Mouse (Mus musculus): ENCODE data around the gene Gm4707. TPM values are rescaled to one million over a fixed set of nuclear protein-coding genes. Genes with fewer than 3 reads are reported as not detected.
"Not testable (repeated sequence)": the region's sequence is repeated elsewhere in the genome, so short reads cannot be mapped to it uniquely, and the experiment has no call there.

Gene Gm4707
- polyA plus RNA-seq, 1 experiment from 2014 or later: 4.3 TPM

GRCm38 (mm10) chr17:71476346-71477020 is 16.8 kb upstream of the Gm4707 start:
- Histone ChIP-seq H3K4me1 (replicated peaks) (peaks cover 31% of the 10 kb centered on the region), H3K27ac (peak overlapping the region; percentile 99), H3K4me3 (replicated peaks) (peak overlapping the region; percentile 93), H3K4me2 (replicated peaks) (peak overlapping the region; percentile 92), H3K9me3 (no peaks in the 10 kb centered on the region), H3K27me3 (no peaks in the 10 kb centered on the region), H3K36me3 (no peaks in the 10 kb centered on the region), H3K9ac (replicated peaks) (peak overlapping the region; percentile 94)
- WGBS: 87% methylated on average over 7 of the region's 7 CpGs
- ATAC-seq: no peak

GRCm38 (mm10) chr17:71475705-71476089 is 16.0 kb upstream of the Gm4707 start:
- Histone ChIP-seq H3K4me1 (replicated peaks) (peaks cover 32% of the 10 kb centered on the region), H3K27me3 (no peaks in the 10 kb centered on the region), H3K4me3 (replicated peaks) (peak overlapping the region; percentile 93), H3K9me3 (no peaks in the 10 kb centered on the region), H3K9ac (replicated peaks) (peak overlapping the region; percentile 94), H3K36me3 (no peaks in the 10 kb centered on the region), H3K27ac (peak overlapping the region; percentile 99), H3K4me2 (replicated peaks) (peak overlapping the region; percentile 92)
- under 1% methylated on average over 31 of the region's 31 CpGs for WGBS
- ATAC-seq: no peak

GRCm38 (mm10) chr17:71474762-71475704 is 15.3 kb upstream of the Gm4707 start, which contains the start of gene Smchd1:
Gene Smchd1, minus strand, starts transcription at chr17:71475343.
- Histone ChIP-seq H3K27ac (peak within 1 kb of the TSS; percentile 99), H3K4me3 (replicated peaks) (peak within 1 kb of the TSS; percentile 93), H3K9me3 (no peaks in the 10 kb centered on the region), H3K27me3 (no peaks in the 10 kb centered on the region), H3K9ac (replicated peaks) (peak within 1 kb of the TSS; percentile 94), H3K36me3 (no peaks in the 10 kb centered on the region), H3K4me1 (replicated peaks) (peaks cover 37% of the 10 kb centered on the region), H3K4me2 (replicated peaks) (peak within 1 kb of the TSS; percentile 92)
- peak; percentile 97 for ATAC-seq
- under 1% methylated on average over 101 of the region's 109 CpGs for WGBS

GRCm38 (mm10) chr17:71474128-71474527 is 14.4 kb upstream of the Gm4707 start:
- WGBS: 13% methylated on average over 8 of the region's 8 CpGs
- Histone ChIP-seq H3K9ac (replicated peaks) (peak overlapping the region; percentile 94), H3K4me1 (replicated peaks) (peaks cover 37% of the 10 kb centered on the region), H3K36me3 (no peaks in the 10 kb centered on the region), H3K4me3 (replicated peaks) (peak overlapping the region; percentile 93), H3K4me2 (replicated peaks) (peak overlapping the region; percentile 92), H3K9me3 (no peaks in the 10 kb centered on the region), H3K27me3 (no peaks in the 10 kb centered on the region), H3K27ac (no peak overlapping the region)
- no peak for ATAC-seq

GRCm38 (mm10) chr17:71471261-71471660 is 11.5 kb upstream of the Gm4707 start:
- Histone ChIP-seq H3K27me3 (no peaks in the 10 kb centered on the region), H3K4me3 (replicated peaks) (no peak overlapping the region), H3K4me1 (replicated peaks) (peaks cover 34% of the 10 kb centered on the region), H3K27ac (no peak overlapping the region), H3K9ac (replicated peaks) (no peak overlapping the region), H3K36me3 (no peaks in the 10 kb centered on the region), H3K4me2 (replicated peaks) (no peak overlapping the region), H3K9me3 (no peaks in the 10 kb centered on the region)
- ATAC-seq: no peak
- whole genome bisulfite sequencing: 79% methylated on average over 2 of the region's 2 CpGs

- H3K27ac ChIP-seq: no peak overlapping the region
Observed at GRCm38 (mm10) chr17:71460312-71460711, 594 bp upstream of the Gm4707 start.

GRCm38 (mm10) chr17:71457361-71457760 is 2.4 kb downstream of the Gm4707 start:
- ATAC-seq; H3K9me3 ChIP-seq; H3K4me1 ChIP-seq (replicated peaks); H3K27me3 ChIP-seq; H3K27ac ChIP-seq; H3K4me3 ChIP-seq (replicated peaks); H3K9ac ChIP-seq (replicated peaks); H3K4me2 ChIP-seq (replicated peaks): not testable (repeated sequence)
- peaks cover 38% of the 10 kb centered on the region for H3K36me3 ChIP-seq
- WGBS: 93% methylated on average over 6 of the region's 6 CpGs

More at GRCm38 (mm10) chr17:71460312-71460711, 594 bp upstream of the Gm4707 start:
- ATAC-seq: no peak
- Histone ChIP-seq H3K9me3 (no peaks in the 10 kb centered on the region), H3K36me3 (peaks cover 34% of the 10 kb centered on the region), H3K4me3 (replicated peaks) (no peak overlapping the region), H3K27me3 (no peaks in the 10 kb centered on the region), H3K4me2 (replicated peaks) (no peak overlapping the region), H3K4me1 (replicated peaks) (no peaks in the 10 kb centered on the region), H3K9ac (replicated peaks) (no peak overlapping the region)
- 97% methylated on average over 3 of the region's 3 CpGs for WGBS

GRCm38 (mm10) chr17:71445191-71445590 is 14.5 kb downstream of the Gm4707 start:
- 97% methylated on average over 6 of the region's 6 CpGs for WGBS
- Histone ChIP-seq H3K9me3 (no peaks in the 10 kb centered on the region), H3K27ac (no peak overlapping the region), H3K36me3 (peaks cover 28% of the 10 kb centered on the region), H3K27me3 (no peaks in the 10 kb centered on the region), H3K4me3 (replicated peaks) (no peak overlapping the region), H3K4me1 (replicated peaks) (no peaks in the 10 kb centered on the region), H3K9ac (replicated peaks) (no peak overlapping the region), H3K4me2 (replicated peaks) (no peak overlapping the region)
- no peak for ATAC-seq

- no peaks in the 10 kb centered on the region for H3K27me3 ChIP-seq
- 87% methylated on average over 2 of the region's 2 CpGs for WGBS
- no peak overlapping the region for H3K9ac ChIP-seq (replicated peaks)
- no peak overlapping the region for H3K27ac ChIP-seq
- no peaks in the 10 kb centered on the region for H3K4me1 ChIP-seq (replicated peaks)
- peaks cover 28% of the 10 kb centered on the region for H3K36me3 ChIP-seq
- ATAC-seq: no peak
- H3K4me2 ChIP-seq (replicated peaks): no peak overlapping the region
- H3K9me3 ChIP-seq: no peaks in the 10 kb centered on the region
- H3K4me3 ChIP-seq (replicated peaks): no peak overlapping the region
Observed at GRCm38 (mm10) chr17:71444718-71445117, 15.0 kb downstream of the Gm4707 start.

GRCm38 (mm10) chr17:71444126-71444525 is 15.6 kb downstream of the Gm4707 start:
- Histone ChIP-seq H3K4me1 (replicated peaks) (no peaks in the 10 kb centered on the region), H3K9me3 (no peaks in the 10 kb centered on the region), H3K27ac (no peak overlapping the region), H3K4me3 (replicated peaks) (no peak overlapping the region), H3K27me3 (no peaks in the 10 kb centered on the region), H3K36me3 (peaks cover 28% of the 10 kb centered on the region), H3K4me2 (replicated peaks) (no peak overlapping the region), H3K9ac (replicated peaks) (no peak overlapping the region)
- no peak for ATAC-seq
- WGBS: 88% methylated on average over 3 of the region's 3 CpGs

- no peak overlapping the region for H3K4me2 ChIP-seq (replicated peaks)
- H3K9ac ChIP-seq (replicated peaks): no peak overlapping the region
- H3K27me3 ChIP-seq: no peaks in the 10 kb centered on the region
- H3K9me3 ChIP-seq: no peaks in the 10 kb centered on the region
- H3K4me1 ChIP-seq (replicated peaks): no peaks in the 10 kb centered on the region
- H3K4me3 ChIP-seq (replicated peaks): no peak overlapping the region
- peaks cover 28% of the 10 kb centered on the region for H3K36me3 ChIP-seq
- no peak overlapping the region for H3K27ac ChIP-seq
- 93% methylated on average over 6 of the region's 6 CpGs for WGBS
- no peak for ATAC-seq
Observed at GRCm38 (mm10) chr17:71443273-71443672, 16.4 kb downstream of the Gm4707 start.

GRCm38 (mm10) chr17:71422502-71422901 is 37.2 kb downstream of the Gm4707 start:
- H3K27ac ChIP-seq; H3K4me3 ChIP-seq (replicated peaks); ATAC-seq; H3K9ac ChIP-seq (replicated peaks); H3K27me3 ChIP-seq; H3K4me2 ChIP-seq (replicated peaks); H3K4me1 ChIP-seq (replicated peaks): not testable (repeated sequence)
- H3K9me3 ChIP-seq: peaks cover 13% of the 10 kb centered on the region
- 100% methylated on average over 2 of the region's 2 CpGs for WGBS
- H3K36me3 ChIP-seq: peaks cover 50% of the 10 kb centered on the region
